Mouse (Mus musculus) cerebellum, adult 11 months (tissue): ENCODE data around the gene Gm14459.
"Not testable (repeated sequence)": the region's sequence is repeated elsewhere in the genome, so short reads cannot be mapped to it uniquely, and the experiment has no call there.

Experiments used
- DNase-seq: peaks from one replicate; pipeline ENCODE4 v3.0.0; 2022

Gene Gm14459

GRCm38 (mm10) chrX:8524854-8525253 lies at the start of gene Gm14459:
Gm14459 (minus strand) TSS chrX:8524954.
- DNase-seq: no peak

GRCm38 (mm10) chrX:8548155-8548554 lies 23.4 kb upstream of the Gm14459 start, which contains the start of gene Ssxb6:
Ssxb6 (minus strand) TSS chrX:8548255.
- DNase-seq: not testable (repeated sequence)
